Mouse (Mus musculus) mesoderm, embryonic 11.5 days (tissue): ENCODE results near the gene Actl10.

Source experiments
- DNase-seq: peaks from one replicate; pipeline ENCODE4 v3.0.0-alpha.2; 2012; ENCODE audit warnings: low read depth, low spot score

The Actl10 gene

GRCm38 (mm10) chr2:154551476-154551875 lies at the start of gene Actl10:
Gene Actl10, plus strand, starts transcription at chr2:154551776.
- DNase-seq = no peak

- DNase-seq = no peak
Observed at GRCm38 (mm10) chr2:154507076-154507475, 44.5 kb upstream of the Actl10 start.

- no peak for DNase-seq
Observed at GRCm38 (mm10) chr2:154507566-154508283, 43.9 kb upstream of the Actl10 start.

DNA sequence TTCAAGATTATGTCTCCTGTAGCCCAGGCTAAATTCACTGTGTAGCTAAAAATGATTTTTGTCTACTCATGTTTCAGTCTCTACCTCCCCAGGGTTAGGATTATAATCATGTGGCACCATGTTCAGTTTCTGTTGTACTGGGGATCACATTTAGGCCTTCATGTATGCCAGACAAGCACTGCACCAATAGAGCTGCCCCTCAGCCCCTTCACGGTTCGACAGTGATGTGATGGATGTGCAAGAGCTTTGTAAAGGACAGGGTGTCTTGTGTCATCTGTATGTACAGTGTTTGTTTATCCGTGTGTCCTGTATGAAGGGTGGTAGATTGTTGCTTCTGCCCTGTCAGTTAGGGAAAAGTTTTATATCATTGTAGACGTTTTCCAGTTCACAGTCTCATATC lies 43.1 kb upstream of the Actl10 start:
- DNase-seq = no peak

- no peak for DNase-seq
Observed at GRCm38 (mm10) chr2:154510141-154510540, 41.4 kb upstream of the Actl10 start.

GRCm38 (mm10) chr2:154516944-154517343 lies 34.6 kb upstream of the Actl10 start:
- no peak for DNase-seq

DNA sequence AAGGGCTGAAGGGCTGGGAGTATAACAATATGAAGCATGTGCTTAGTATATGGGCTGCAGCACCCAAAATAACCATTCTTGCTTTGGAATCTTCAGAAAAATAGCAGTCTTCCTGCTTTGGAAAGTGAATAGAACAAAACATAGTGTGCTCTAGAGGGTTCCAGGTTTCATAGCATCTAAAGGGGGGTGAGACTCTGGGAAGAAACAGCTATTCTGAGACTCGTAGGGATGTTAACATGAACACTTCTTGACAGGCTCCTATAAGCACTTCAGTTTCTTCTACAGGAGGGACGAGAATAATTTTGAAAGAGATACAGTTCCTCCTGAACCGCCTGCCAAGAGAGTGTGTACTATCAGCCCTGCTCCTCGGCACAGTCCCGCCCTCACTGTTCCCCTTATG lies 34.2 kb upstream of the Actl10 start:
- no peak for DNase-seq

DNA sequence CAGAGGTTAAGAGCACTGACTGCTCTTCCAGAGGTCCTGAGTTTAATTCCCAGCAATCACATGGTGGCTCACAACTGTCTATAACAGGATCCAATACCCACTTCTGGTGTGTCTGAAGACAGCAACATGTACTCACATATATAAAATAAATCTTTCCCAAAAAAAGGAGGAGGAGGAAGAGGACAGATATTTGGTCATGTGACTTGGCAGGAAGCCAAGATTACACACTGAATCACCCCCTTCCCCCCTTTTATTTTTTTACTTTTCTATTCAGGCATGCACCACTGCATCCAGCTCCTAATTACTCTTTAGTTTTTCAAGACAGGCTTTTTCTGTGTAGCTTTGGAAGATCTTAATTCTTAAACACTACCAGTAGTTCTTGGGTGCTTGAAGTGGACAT lies 30.1 kb upstream of the Actl10 start:
- no peak for DNase-seq

DNA sequence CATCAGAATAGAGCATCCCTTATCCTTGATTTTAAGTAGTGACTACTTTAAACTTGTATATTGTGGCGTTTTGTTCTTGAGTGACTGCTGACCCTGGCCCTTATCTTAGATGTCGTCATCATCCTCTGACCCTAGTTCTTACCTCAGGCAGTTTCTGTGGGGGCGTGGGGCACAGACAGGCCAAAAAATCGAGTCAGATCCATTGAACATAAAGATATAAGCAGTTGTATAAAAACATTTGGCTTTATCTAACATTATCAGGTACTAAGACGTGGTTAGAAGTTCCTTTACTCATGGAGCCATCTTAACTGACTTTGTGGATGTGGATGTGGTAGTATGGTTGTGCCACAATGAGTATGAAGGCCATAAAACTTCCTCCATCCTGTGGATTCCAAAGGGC lies 29.2 kb upstream of the Actl10 start:
- no peak for DNase-seq

DNA sequence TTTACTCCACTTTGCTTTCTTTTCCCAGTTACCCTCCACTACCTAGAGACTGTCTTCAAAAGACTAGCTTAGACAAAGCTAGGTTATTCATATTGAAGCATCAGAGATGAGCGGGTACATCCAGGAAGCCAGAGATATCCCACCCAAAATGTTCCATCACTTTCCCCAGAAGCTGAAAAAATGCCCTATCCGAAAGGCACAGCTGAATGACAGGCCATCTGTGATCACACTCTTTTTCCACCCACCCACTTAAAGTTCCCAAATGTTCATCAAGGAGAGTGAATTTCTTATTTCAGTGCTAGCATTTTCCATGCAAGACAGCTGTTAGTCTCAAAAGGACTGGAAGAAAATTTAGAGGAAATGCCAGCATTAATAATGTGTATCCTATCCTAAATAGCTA lies 26.3 kb upstream of the Actl10 start:
- DNase-seq = no peak

GRCm38 (mm10) chr2:154526531-154526930 lies 25.0 kb upstream of the Actl10 start:
- no peak for DNase-seq

DNA sequence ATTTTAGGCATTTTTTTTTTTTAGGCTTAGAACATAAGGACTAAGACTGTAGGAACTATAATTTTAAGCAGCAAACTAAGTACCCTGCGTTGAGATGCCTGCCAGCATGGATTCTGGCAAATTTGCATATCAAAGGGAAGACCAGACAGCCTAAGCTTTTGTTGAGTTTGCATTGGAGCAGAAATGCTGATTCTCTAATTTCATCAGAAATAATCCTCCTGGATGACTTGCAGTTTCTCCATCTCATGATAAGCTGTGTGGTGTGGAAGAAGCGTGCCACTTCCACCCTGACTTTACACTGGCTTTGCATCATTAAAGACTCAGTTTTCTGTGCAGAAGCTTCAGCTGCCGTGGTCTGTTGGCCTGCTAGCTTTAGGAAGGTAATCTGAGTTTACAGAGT lies 18.7 kb upstream of the Actl10 start:
- no peak for DNase-seq

- no peak for DNase-seq
Observed at GRCm38 (mm10) chr2:154534704-154535270, 16.8 kb upstream of the Actl10 start.

DNA sequence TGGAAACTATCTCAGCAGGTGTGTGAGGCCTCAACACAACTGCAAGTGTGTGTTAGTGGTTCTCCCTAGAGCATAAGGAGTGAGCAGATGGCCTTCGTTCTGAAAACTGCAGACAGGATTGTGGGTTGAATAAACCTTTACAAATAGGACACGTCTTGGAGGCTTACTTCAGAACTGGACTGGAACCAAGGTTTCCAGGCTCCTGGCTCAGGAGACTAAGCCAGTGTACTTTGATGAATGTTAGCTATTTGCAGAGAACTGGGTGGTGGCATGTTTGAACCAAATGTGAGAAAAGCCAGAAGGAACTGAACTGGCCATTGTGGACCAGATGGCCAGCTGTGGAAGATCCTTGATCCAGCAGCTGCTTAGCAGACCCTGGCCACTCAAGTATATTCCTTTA lies 13.3 kb upstream of the Actl10 start:
- no peak for DNase-seq

- no peak for DNase-seq
Observed at GRCm38 (mm10) chr2:154538710-154539109, 12.9 kb upstream of the Actl10 start.

- DNase-seq = peak; percentile 36
Observed at GRCm38 (mm10) chr2:154539720-154540119, 11.9 kb upstream of the Actl10 start.

GRCm38 (mm10) chr2:154541630-154542029 lies 9.9 kb upstream of the Actl10 start:
- DNase-seq = no peak

DNA sequence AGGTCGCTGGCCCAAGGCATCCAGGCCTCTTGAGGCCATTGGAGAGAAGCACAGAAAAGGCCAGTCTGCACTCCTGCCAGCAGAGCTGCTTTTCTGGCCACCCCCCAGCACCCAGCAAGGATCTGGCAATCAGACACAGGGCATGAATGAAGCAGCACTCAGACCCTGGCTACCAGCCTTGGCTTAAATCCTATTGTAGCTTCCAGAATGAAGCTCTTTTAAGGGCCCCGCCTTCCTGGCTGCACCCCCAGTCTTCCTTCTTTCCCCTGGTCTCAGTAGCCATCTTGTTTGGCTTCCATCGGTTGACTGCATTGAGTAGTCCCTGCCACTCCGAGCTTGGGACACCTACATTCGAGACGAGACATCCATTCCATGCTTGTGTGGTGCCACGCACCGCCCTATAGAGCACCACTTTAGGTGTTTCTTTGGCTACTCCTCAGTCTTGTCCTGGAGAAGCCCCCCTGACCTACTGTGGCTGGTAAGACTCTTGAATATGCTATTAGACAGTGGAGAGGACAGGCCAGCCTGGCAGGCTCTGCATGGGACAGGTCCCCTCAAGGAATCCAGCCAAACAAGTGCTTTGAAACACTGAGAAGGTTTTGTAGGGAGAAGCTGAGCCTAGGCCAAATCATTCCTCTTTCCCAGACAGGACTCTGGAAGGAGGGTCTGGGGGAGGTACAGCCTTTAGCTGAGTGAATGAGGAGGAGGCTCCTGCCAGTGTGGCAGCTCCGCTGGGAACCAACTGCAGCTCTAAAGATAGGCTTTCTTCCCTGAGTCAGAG lies 7.8 kb upstream of the Actl10 start:
- DNase-seq = no peak

DNA sequence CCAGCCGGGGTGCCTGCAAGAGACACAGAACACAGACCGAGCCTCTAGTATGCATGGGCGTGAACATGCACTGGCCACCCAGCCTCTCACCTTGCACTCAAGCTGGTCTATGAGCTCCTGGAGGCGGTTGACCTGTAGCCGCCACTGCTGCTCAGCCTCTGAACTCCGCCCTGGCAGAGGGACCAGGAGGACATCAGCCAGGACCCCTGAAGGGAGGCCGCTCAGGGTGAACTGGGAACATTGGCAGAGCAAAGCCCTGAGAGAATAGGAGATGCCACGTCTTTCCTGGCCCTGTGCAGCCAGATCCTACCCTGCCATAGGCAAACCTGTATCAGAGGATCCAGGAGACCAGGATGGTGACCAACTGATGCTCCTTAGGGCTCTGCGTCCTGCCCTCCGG lies 4.9 kb upstream of the Actl10 start, which contains the start of gene 1700003F12Rik:
Gene 1700003F12Rik, plus strand, starts transcription at position 375 of the 400 bp plus-strand sequence.
- no peak for DNase-seq

DNA sequence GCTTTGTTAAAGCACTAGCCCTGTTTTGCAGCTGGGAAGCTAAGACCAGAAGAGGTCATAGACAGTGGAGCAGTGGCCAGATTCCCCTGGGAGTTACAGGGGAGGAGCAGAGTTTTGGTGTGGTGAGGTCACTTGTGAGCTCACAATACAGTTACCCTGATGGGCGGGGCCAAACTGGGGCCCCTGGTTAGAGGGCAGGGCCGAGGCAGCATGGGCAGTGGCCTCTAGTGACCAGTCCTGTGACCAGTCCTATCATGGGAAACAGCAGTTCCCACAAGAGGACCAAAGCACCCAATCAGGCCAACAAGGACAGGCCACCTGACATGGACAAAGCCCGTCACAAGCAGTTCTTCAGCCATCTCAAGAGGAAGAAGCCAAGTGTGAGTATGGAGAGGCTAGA lies 2.9 kb upstream of the Actl10 start:
- peak; percentile 47 for DNase-seq

- DNase-seq = peak; percentile 88
Observed at GRCm38 (mm10) chr2:154549127-154549885, 2.3 kb upstream of the Actl10 start.

DNA sequence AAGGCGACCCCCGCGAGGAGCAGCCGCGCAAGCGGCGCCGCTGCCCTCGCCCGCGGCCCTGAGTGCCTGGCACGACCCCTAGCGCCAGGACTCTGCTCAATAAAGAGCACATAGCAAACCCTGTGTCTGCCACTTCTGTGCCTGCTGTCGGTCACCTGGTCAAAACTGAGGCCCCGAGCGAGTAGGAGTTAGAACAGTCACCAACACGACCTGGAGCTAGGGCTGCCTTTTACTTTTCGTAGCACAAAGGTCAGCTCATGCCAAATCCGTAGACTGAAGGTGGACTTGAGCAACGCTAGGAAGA lies 1.7 kb upstream of the Actl10 start:
- DNase-seq = no peak
